Mouse (Mus musculus) liver, postnatal 0 days (tissue): ENCODE results near the gene Pou6f2.

Source experiments
- CTCF ChIP-seq: sonication (generic); IDR thresholded peaks from 2 replicates; pipeline ENCODE4 v1.5.1; 2016; ENCODE audit warnings: antibody characterized with exemption, low read depth
- EP300 ChIP-seq: IDR thresholded peaks from 2 replicates; pipeline ENCODE4 v1.6.1; 2016; ENCODE audit warnings: antibody characterized with exemption, low read depth, mild to moderate bottlenecking

GRCm38 (mm10) chr13:18282361-18282982, 115.0 kb downstream of the Pou6f2 start:
- TF ChIP-seq CTCF (no peak), EP300 (no peak)
